Mouse (Mus musculus) A20 (cell line): ENCODE results near the gene Hspb7.

Experiments
- DNase-seq: peaks from one replicate; pipeline ENCODE4 v3.0.0-alpha.2; 2011; ENCODE audit warnings: low read depth, low spot score

The Hspb7 gene

GRCm38 (mm10) chr4:141419398-141420191, 984 bp upstream of the Hspb7 start:
- DNase-seq = peak; percentile 78

DNA sequence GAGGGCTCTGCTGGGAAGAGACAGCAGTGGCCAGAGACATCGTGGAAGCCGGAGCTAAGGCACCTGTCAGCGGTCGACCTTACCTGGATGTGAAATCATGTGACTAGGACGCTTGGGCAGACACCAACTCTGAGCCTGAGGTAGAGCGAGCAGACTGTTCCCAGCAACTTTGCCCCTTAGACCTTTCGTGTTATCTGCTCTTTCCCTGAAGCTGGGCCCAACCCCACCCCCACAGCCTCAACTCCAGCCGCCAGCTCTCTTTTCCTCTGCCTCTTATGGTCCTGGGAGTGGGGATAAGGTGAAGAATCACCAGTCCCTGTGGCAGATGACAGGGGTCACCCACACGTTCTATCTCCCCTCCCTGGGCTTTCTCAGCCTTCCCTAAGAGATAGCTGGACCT, 307 bp downstream of the Hspb7 start:
- DNase-seq = no peak

DNA sequence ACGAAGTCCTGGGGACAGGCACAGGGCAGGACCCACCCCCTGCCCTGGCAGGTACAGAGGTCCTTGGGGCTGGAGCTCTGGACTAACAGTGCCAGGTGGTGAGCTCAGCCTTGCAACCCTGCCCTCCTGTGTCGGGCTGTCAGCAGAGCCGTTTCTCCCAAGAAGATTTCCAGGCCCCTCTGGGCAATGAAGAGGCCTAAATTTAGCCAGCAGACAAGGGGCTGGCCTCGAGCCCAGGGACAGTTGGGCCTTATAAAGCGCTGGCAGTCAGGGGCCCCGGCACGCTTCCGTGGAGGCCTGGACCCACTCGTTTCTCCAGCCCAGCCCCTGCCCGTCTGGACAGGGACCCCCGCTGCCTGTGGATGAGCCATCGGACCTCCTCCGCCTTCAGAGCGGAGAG, 844 bp downstream of the Hspb7 start:
- DNase-seq = no peak

DNA sequence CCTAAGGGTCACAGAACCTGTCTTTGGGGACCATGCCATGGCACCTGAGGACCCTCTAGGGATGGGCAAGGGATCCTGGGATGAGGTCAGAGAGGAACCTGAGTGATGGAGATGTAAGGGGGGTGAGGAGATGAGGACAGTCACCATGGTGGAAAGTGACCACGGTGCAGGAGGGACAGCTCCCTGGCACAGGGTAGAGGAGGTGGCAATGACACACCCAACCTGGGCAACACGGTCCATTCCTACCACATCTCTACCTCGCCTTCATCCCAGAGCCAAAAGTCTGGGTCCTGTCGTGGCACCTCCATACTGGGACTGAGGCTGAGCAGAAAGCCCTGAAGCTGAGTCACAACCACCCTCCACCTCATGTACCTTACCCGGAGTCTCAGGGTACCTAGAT, 2.3 kb downstream of the Hspb7 start:
- no peak for DNase-seq

DNA sequence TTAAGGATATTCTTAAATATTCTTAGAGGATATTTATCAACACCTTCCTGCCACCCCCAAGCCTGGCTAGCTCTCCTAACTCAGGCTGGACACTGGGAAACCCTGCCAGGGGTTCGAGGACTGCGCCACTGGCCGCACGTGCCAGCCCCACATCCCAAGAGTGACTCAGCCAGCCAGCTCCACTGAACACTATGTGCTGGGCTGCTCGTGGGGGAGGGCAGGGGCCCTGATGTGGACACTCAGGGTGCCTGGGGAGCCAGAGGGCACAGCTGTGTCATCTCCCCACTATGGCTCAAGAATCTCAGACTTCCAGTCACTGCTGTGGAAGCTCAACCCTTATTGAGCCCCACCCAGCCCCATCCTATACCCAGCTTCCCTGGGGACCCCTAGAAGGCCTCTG, 2.7 kb downstream of the Hspb7 start:
- DNase-seq = no peak

DNA sequence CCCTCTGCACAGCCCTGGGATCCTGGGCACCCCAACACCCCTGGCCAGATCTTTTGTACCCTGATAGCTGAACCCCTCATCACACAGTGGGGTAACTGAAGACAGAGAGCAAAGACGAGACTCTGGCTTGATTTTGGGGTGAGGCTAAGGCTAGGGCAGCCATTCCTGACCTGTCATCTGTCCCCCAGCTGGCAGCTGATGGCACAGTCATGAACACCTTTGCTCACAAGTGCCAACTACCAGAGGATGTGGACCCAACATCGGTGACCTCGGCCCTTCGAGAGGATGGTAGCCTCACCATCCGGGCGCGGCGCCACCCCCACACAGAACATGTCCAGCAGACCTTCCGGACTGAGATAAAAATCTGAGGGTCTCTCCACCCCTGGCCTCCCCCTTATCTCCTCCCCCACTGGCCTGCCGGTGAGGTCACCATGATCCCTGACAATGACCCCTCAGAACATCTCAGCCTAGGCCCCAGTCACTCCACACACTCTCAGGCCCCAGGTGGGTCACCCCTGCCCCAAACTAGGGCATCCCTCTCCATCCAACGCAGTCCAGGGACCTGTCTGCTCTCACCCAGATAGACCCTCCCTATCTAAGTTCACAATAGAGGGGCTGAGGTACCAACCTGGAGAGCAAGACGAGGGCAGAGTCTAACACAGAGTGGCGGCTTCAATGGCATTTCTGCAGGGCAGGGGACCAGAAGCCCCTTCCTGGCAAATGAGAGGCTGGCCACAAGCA, 3.3 kb downstream of the Hspb7 start:
- DNase-seq = no peak

DNA sequence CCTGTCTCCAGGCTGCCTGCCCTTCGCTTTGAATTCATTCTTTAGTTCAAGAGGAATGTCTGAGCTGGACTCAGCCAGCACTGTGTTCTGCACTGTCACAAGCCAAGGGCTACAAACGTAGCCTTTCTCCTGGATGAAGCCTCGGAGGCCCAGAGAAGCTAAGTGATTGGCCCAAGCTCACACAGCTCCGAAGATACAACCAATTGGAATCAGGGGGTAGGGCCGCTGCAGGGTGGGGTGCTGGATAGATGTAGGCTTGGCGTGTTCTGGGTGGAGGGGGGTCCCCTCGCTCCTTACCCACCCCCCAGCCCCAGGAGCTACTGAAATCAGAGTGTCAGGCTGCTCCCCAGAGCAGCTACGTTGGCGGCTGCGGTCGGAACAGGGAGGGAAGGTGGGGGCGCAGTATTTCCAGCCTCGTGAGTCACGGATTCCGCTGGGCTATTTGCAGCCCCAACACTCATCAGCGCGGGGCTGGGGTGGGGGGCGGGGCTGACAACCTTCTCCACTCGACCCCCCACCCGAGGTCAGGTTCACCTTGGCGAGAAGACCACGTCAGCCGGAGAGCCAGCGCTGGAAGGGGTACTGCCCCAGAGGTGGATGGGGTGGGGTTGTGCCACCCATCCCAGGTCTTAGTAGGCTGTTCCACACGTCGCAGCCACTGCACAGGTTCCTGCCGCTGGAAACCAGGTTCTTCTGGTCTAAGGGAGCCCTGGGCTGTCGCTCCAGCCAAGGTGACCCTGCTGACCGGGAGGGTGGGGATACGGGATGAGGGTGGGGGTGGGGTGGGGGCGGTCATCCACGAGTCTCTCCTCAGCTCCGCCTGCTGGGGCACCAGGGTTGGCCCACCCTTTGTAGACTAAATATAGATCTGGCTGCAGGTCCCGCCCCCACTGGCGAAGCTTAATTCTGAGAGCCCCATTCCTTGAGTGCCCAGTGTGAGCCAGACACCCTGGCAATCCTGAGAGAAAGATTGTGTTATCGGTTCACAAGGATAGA, 5.2 kb downstream of the Hspb7 start:
- peak; percentile 32 for DNase-seq

- no peak for DNase-seq
Measured at GRCm38 (mm10) chr4:141426796-141427745, 6.5 kb downstream of the Hspb7 start.

- no peak for DNase-seq
Measured at GRCm38 (mm10) chr4:141427921-141428320, 7.3 kb downstream of the Hspb7 start.

GRCm38 (mm10) chr4:141429381-141429780, 8.8 kb downstream of the Hspb7 start:
- DNase-seq = no peak

- no peak for DNase-seq
Measured at GRCm38 (mm10) chr4:141429847-141430246, 9.3 kb downstream of the Hspb7 start.

DNA sequence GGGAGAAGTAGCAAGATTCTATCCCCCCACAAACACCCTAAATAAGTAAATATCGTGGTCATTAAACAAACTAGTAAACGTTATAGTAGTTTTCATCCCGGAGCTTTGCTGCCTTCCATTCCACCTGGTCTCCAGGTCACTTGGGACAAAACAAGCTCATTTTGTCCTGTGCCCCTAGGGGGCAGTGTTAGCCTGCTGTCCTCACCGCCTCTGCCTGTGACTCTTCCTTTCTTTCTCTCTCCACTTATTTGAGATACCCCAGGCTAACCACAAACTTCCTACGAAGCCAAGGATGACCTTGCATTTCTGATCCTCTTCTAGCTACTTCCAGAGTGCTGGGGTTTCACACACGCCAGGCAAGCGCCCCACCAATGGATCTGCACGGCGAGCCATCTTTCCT, 10.4 kb downstream of the Hspb7 start:
- peak; percentile 64 for DNase-seq

GRCm38 (mm10) chr4:141432666-141433065, 12.1 kb downstream of the Hspb7 start:
- DNase-seq = no peak

DNA sequence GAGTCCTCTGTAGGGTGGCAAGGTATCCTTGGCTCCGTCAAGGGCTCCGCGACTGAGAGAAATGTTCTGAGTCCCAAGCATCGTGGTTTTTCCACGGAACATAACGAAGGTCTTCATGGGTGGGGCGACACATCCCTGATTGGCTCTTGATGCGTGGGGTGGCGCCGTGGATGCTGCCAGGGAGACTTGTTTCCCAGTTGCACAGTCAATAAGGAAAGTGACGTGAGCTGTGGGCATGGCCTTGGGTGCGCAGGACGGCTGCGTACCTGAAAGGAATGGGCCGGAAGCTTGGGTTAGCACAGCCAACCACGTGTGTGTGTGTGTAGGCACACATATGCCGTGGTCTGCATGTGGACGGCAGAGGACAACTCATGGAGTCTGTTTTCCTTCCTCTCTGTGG, 12.6 kb downstream of the Hspb7 start:
- no peak for DNase-seq

DNA sequence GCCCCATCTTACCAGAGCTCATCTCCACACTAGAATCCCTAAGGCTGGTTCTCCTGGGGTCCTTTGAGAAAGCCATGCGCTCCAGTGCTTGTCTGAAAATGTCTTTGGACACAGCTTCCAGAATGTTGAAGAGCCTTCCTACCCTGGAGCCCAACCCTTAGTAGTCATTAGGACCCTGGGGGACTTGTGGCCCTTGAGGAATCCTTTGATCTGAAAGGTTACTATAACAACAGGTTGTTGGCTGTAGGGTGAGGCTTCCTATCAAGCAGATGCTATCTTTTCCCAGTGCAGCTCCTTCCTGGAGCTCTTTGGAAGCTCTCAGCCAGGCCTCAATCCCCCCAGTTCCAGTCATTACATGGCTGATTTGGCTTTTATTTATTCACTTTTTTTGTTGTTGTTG, 15.4 kb downstream of the Hspb7 start, which contains the start of gene Srarp:
Srarp (minus strand) TSS at position 132 of the 400 bp plus-strand sequence.
- no peak for DNase-seq

DNA sequence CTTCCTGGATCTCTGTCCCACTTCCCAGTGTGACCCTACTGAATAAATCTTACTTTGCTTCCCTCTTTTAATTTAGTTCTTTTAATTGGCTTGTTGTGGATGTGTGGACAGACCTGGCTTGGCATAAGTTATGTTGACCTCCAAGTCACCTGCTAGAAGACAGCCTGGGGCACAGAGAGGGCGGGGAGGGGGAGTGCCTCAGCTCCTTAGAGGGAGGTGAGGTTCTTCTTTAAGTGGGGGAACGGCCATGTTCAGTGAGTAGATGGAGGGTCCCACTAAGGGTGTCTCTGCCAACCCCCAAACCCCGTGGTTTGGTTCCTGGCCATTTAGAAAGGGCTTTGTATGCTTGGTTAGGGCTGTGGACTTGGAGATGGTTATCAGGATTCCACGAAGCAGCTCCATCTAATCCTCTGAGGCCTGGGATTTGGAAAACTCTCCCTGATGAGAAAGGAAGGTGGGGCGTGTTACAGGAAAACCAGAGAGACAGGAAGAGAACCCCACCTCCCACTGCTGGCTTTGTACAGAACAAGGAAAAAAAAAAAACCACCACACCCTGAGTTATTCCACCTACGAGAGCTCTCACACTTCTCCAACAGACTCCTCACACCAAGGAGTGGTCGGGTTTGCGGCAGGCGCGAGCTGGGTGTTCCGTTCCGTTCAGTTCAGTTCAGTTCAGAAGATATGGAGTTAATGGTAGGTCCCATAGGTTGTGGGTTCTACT, 18.7 kb downstream of the Hspb7 start:
- no peak for DNase-seq

GRCm38 (mm10) chr4:141440877-141441276, 20.3 kb downstream of the Hspb7 start:
- DNase-seq = no peak

DNA sequence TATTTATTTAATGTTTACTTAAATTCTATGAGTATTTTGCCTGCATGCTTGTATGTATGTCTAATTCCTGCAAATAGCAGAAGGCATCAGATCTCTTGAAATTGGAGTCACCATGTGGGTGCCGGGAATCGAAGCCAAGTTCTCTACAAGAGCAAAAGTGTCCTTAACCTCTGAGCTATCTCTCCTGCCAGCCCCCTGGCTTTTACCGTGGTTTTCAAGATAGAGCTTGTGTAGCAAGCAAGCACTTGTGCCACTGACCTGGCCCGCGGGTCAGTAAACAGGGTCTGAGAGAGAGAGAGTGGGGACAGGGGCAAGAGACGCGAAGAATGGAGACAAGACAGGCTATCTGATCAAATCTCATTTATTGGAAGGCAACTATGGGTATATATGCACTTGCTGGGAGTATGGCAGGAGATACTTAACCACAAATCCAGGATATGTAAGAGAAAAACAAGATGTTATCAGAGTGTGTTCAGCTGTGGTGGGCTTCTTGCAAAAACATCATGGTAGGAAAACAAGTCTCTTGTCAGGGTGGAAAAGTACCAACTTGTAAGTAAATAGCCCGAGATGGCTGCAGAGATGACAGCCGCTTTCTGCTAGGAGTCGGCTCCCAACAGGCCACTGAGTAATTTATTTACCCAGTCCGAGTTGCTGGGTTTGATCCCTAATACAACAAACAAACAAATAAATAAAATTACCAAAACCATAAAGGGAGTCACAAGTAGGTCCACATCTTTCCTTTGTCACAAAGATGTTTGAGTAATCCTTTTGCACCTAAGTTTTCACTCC, 23.3 kb downstream of the Hspb7 start:
- no peak for DNase-seq
